Mouse (Mus musculus): ENCODE results near the gene Plk3.

DNA sequence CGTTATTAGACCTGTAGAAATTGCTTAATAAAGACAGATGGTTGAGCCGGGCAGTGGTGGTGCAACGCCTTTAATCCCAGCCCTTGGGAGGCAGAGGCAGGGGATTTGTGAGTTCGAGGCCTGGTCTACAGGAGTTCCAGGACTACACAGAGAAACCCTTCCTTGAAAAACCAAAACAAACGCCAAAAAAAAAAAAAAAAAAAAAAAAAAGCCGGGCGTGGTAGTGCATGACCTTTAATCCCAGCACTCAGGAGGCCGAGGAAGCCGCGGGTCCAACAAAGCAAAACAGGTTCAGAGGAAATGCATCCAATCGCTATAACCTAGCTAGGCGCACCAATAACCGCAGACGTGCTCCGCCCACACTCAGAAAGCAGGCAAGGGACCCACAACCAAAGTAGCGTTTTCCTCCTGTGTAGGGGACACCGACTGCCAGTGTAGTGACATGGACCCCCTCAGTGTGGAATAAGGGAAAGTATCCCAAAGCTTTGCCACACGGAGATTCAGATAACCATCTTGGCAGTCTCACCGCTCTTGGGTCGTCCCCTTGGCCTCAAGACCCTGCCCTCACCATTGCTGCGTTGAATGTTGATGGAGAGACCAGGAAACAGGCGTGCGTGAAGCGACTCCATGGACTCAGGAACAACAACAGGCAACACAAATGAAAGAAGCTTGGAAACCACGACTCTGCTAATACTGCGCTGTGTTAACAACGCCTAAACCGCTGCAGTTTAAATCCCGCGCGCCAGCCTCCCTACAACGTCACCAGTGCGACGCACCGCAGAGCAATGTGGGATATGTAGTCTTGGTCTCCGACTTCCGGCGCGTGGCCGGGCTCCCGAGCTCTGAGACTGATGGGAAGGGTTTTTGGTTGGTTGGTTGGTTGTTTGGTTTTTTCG, 48.3 kb upstream of the Plk3 start, which contains the start of gene Kif2c:
- peak; percentile 90 for TF ChIP-seq ZNF384 (IDR thresholded peaks at IDR 0.05; ENCODE audit: low read depth, low read length)
- no peak for TF ChIP-seq MAFK (IDR thresholded peaks at IDR 0.05; ENCODE audit: insufficient read depth, low read depth, low read length)
